Mouse (Mus musculus) spleen, adult 2 months (tissue): ENCODE data around the gene Plcb1.

Experiments
- CTCF ChIP-seq: fragments of 200-500 bp; IDR thresholded peaks from 2 replicates; pipeline ENCODE4 v1.5.1; 2011; ENCODE audit warnings: mild to moderate bottlenecking, inconsistent platforms; ENCODE audit not compliant: insufficient read depth, insufficient read length, insufficient replicate concordance; ENCODE audit errors: extremely low read depth
- POLR2A ChIP-seq: fragments of 200-500 bp; IDR thresholded peaks from 2 replicates; pipeline ENCODE4 v1.6.1; 2011; ENCODE audit warnings: low read depth, low read length, inconsistent platforms

GRCm38 (mm10) chr2:135067419-135067818, 281.6 kb downstream of the Plcb1 start:
- TF ChIP-seq CTCF, result no peak
- no peak for TF ChIP-seq POLR2A
